Mouse (Mus musculus): ENCODE data around the gene Hsd3b6. TPM values are rescaled to one million over a fixed set of nuclear protein-coding genes. Genes with fewer than 3 reads are reported as not detected.

Hsd3b6 gene
- total RNA-seq, 2 experiments from 2014 or later, result 71.8 to 159 TPM

Other genes with a start within 250 kb of the Hsd3b6 start
- gene Gm10681, start 225.6 kb downstream of the Hsd3b6 start, total RNA-seq (2021), result not detected
- not detected for gene Hsd3b5, start 184.2 kb downstream of the Hsd3b6 start, total RNA-seq (2021)
- under 1 TPM in 1 of 2 experiments, not detected in 1; 0.10 TPM for gene Hsd3b2, start 89.9 kb downstream of the Hsd3b6 start, total RNA-seq (2021)
- not detected for gene Hsd3b3, start 51.3 kb downstream of the Hsd3b6 start, total RNA-seq (2021)
- over 10,000 TPM; 10,449 to 17,240 TPM for gene Hsd3b1, start 45.4 kb upstream of the Hsd3b6 start, total RNA-seq (2021)
- 100 to 1,000 TPM; 332 to 351 TPM for gene Hao2, start 78.8 kb upstream of the Hsd3b6 start, total RNA-seq (2021)

Measured in adrenal gland, postnatal 36 days (tissue).